Mouse (Mus musculus) erythroblast, embryonic 14.5 days (primary cell): Measurements from ENCODE around the gene Arrdc4. TPM values are rescaled to one million over a fixed set of nuclear protein-coding genes. Genes with fewer than 3 reads are reported as not detected.

ENCODE experiments used
- H3K27me3 ChIP-seq: 2 replicates; pipeline ENCODE4 v1.6.1; 2012; ENCODE audit warnings: inconsistent platforms; ENCODE audit not compliant: control insufficient read depth
- H3K36me3 ChIP-seq: 2 replicates; pipeline ENCODE4 v1.6.1; 2012; ENCODE audit warnings: mild to moderate bottlenecking, inconsistent platforms; ENCODE audit not compliant: control insufficient read depth
- H3K4me1 ChIP-seq: 2 replicates; pipeline ENCODE4 v1.6.1; 2012; ENCODE audit warnings: inconsistent platforms; ENCODE audit not compliant: control insufficient read depth
- H3K4me3 ChIP-seq: replicated peaks from 2 replicates; pipeline ENCODE3; 2012; ENCODE audit warnings: moderate library complexity, mild to moderate bottlenecking, inconsistent platforms
- H3K9me3 ChIP-seq: 2 replicates; pipeline ENCODE4 v1.6.1; 2012; ENCODE audit warnings: low read length, inconsistent platforms, mixed read lengths; ENCODE audit not compliant: control insufficient read depth
- GATA1 ChIP-seq: IDR thresholded peaks from 2 replicates; pipeline ENCODE4 v1.6.1; 2012; ENCODE audit warnings: low read length, inconsistent platforms, mixed read lengths
- TAL1 ChIP-seq: IDR thresholded peaks from 3 replicates; pipeline ENCODE4 v1.6.1; 2012; ENCODE audit warnings: low read length, inconsistent platforms, mixed read lengths
- polyA plus RNA-seq: library from polyadenylated mRNA; stranded (reverse); fragments of >175 nt; gene quantifications from 2 replicates; pipeline ENCODE4 v1.2.3, GENCODE M21; 2012

Gene Arrdc4
- 0.16 and 0.21 TPM in 2 replicates for polyA plus RNA-seq

GRCm38 (mm10) chr7:68748761-68749635, at the start of gene Arrdc4:
Gene Arrdc4, minus strand, starts transcription at chr7:68749241.
- TF ChIP-seq GATA1 (no peak), TAL1 (no peak)
- Histone ChIP-seq H3K4me1 (peaks cover 19% of the 10 kb centered on the region), H3K36me3 (no peaks in the 10 kb centered on the region; the same call in 1 of the 2 replicates), H3K4me3 (peak within 1 kb of the TSS; percentile 71), H3K27me3 (no peaks in the 10 kb centered on the region), H3K9me3 (no peaks in the 10 kb centered on the region)

DNA sequence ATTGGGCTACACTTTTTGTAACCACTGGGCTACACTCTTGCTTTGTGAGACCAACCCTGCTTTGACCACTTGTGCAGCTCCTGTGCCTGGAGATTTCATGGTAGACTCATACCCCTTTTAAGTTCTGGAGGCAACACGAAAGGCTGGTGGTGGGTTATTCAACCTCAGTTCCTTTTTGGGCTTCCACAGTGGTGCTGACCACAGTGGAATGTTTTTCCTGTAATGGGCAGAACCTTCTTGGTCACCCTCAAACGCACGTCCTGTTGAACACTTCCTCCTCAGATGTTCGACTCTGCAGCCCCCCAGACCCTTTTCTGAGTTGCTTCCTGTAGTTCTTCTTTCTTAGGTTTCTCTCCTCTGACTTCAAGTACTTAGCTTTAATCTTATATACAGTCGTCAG, 46.5 kb upstream of the Arrdc4 start:
- H3K36me3 ChIP-seq, result no peaks in the 10 kb centered on the region
- H3K4me1 ChIP-seq, result no peaks in the 10 kb centered on the region
- TF ChIP-seq TAL1, result no peak
- TF ChIP-seq GATA1, result no peak
- H3K27me3 ChIP-seq, result no peaks in the 10 kb centered on the region
- no peaks in the 10 kb centered on the region for H3K9me3 ChIP-seq
- H3K4me3 ChIP-seq, result no peak overlapping the region

DNA sequence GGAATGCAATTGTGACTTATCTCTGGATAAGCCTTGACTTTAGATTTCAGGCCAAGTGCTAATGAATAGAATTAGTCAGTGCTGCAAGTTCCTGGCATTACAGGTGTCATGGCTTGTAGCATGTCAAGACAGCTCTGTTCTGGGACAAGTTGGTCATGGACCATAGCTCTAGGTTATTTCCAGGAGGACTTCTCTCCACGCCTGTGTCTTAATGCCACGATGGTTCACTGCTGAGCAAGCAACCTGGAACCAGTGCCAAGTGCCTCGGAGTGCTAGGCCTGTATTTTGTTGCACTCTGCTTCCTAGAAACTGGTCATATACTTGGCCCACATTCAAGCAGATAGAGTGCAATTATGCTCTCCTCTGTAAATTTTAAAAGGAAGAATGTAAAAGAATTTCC, 39.7 kb upstream of the Arrdc4 start:
- no peaks in the 10 kb centered on the region for H3K36me3 ChIP-seq
- H3K4me3 ChIP-seq, result no peak overlapping the region
- no peaks in the 10 kb centered on the region for H3K4me1 ChIP-seq
- H3K9me3 ChIP-seq, result no peaks in the 10 kb centered on the region
- no peak for TF ChIP-seq TAL1
- TF ChIP-seq GATA1, result no peak
- H3K27me3 ChIP-seq, result no peaks in the 10 kb centered on the region

DNA sequence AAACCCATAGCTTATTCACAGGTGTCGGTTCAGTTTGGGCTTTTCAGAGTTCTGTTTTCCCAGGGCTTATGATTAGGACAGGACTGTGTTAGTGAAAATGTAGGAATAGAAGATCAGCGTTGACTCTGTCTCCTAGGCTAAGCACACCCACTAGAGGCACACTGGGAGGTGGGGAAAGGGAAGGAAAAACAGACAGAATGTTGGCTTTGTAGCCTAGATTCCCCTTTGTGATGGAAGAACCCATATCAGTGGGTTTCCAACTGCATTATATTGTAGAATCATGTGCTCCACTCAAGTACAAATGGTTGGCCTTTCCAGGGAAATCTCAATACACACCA, 22.7 kb upstream of the Arrdc4 start:
- H3K4me3 ChIP-seq, result no peak overlapping the region
- TF ChIP-seq TAL1 (no peak), GATA1 (no peak)

GRCm38 (mm10) chr7:68770894-68771756, 22.1 kb upstream of the Arrdc4 start:
- no peaks in the 10 kb centered on the region for H3K27me3 ChIP-seq
- no peak overlapping the region for H3K4me3 ChIP-seq
- H3K36me3 ChIP-seq, result no peaks in the 10 kb centered on the region
- no peaks in the 10 kb centered on the region for H3K9me3 ChIP-seq
- TF ChIP-seq TAL1 (no peak), GATA1 (no peak)
- no peaks in the 10 kb centered on the region for H3K4me1 ChIP-seq

More for the DNA sequence above, 22.7 kb upstream of the Arrdc4 start:
- H3K4me1 ChIP-seq, result no peaks in the 10 kb centered on the region
- no peaks in the 10 kb centered on the region for H3K9me3 ChIP-seq
- no peaks in the 10 kb centered on the region for H3K27me3 ChIP-seq
- H3K36me3 ChIP-seq, result no peaks in the 10 kb centered on the region

DNA sequence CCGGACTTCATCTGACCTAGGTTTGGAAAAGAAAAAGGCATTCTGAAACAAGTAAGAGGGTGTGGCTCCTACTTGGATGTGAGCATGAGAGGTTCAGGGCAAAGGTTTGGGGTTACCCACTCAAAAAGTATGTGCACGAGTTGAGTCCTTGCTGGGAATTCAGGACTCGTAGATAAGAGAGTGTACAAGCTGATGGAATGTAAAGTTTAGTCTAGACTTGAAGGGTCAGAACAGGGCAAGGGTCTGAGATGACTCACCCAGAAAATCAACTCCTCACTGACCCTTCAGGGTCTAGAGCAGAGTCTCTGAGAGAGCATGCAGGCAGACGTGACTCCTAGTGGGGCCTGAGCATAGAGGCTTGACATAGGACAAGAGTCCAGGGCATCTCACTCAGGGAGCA, 16.9 kb upstream of the Arrdc4 start:
- no peaks in the 10 kb centered on the region for H3K27me3 ChIP-seq
- TF ChIP-seq GATA1 (no peak), TAL1 (no peak)
- no peaks in the 10 kb centered on the region for H3K9me3 ChIP-seq
- no peak overlapping the region for H3K4me3 ChIP-seq
- H3K4me1 ChIP-seq, result no peaks in the 10 kb centered on the region
- no peaks in the 10 kb centered on the region for H3K36me3 ChIP-seq

DNA sequence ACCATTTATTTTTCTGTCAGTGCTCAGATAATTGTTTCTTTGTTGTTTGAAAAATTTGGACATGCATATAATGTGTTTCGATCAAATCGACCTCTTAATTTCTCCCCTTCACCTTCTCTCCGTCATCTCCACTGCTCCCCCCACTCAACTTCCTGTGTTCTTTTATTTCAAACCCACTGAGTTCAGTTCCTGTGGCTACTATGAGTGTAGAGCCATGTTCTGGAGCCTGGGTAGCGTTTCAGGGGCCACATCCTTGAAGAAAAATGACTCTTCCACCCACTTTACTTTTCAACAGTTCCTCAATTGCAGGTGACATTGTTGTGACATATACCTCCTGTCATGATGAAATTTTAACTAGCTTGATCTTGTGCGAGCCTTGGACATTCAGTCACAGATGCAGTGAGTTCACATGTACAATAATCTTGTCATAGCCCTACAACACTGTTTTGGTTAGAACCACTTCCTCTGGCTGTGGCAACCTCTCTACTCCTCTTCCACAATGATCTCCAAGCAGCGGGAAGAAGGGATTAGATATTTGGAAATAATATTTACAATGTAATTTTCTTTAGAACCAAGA, 10.2 kb upstream of the Arrdc4 start:
- H3K4me1 ChIP-seq, result no peaks in the 10 kb centered on the region
- H3K4me3 ChIP-seq, result no peak overlapping the region
- H3K36me3 ChIP-seq, result no peaks in the 10 kb centered on the region
- H3K9me3 ChIP-seq, result no peaks in the 10 kb centered on the region
- H3K27me3 ChIP-seq, result no peaks in the 10 kb centered on the region
- TF ChIP-seq TAL1 (no peak), GATA1 (no peak)

DNA sequence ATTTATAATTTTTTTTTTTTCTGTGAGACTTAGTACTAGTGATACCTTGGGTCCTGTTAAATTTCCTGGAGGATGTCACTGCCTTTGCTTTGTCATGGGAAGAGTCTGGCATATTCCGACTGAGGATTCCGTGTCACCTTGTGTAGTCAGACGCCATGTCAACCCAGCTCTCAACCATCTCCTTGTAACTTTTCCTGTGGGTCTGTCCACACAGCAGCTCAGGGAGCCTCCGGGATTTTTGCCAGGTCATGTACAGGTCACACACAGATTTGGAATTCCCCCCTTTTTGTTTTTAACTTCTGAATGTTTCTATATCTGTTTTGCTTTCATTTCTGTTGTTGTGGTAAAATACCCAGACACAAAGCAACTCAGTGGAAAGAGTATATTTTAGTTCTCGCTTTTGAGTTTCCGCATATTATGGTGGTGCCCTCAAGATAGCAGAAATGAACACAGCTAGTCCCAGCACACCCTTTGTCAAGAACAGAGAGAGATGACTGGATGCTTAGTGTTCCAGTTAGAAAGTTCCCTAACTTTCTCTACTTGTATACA, 7.7 kb upstream of the Arrdc4 start:
- no peaks in the 10 kb centered on the region for H3K9me3 ChIP-seq
- H3K36me3 ChIP-seq, result no peaks in the 10 kb centered on the region
- no peak overlapping the region for H3K4me3 ChIP-seq
- H3K4me1 ChIP-seq, result no peaks in the 10 kb centered on the region
- no peak for TF ChIP-seq GATA1
- TF ChIP-seq TAL1, result no peak
- no peaks in the 10 kb centered on the region for H3K27me3 ChIP-seq
